Mouse (Mus musculus): ENCODE data around the gene Ctsll3. TPM values are rescaled to one million over a fixed set of nuclear protein-coding genes. Genes with fewer than 3 reads are reported as not detected.

The Ctsll3 gene
- polyA plus RNA-seq, 1 experiment from 2014 or later = not detected

- Histone ChIP-seq H3K4me1 (no peaks in the 10 kb centered on the region), H3K36me3 (no peaks in the 10 kb centered on the region), H3K4me3 (no peak within 1 kb of the TSS), H3K27ac (no peak within 1 kb of the TSS), H3K27me3 (replicated peaks) (no peaks in the 10 kb centered on the region), H3K9ac (no peak within 1 kb of the TSS), H3K9me3 (no peaks in the 10 kb centered on the region), H3K4me2 (replicated peaks) (no peak within 1 kb of the TSS)
- ATAC-seq (ENCODE audit: low FRiP score, low read depth) = no peak
Observed at GRCm38 (mm10) chr13:60786264-60786663, 16.4 kb downstream of the Ctsll3 start, which contains the start of gene BC051665. TSS of gene BC051665 (minus strand) at chr13:60786364.

DNA sequence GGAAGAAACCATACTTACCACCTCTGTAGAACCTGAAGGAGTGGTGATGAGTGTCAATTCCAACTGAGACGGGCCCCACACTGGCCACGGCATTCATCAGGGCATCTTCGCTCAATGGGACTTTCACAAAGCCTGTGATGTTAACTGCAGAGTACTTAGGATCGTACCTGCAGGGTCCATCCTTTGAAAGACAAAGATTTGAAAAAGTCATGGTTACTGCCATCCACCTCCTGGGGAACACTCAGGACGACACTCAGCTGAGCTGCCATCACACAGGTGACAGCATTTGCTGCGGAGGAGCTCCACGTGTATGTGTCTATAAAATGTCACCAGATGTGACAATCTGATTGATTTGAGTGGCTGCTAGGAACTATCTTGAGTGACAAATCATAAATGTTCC is 19.3 kb downstream of the Ctsll3 start:
- H3K27me3 ChIP-seq (replicated peaks) = no peaks in the 10 kb centered on the region
- H3K27ac ChIP-seq = no peak overlapping the region
- WGBS = 92% methylated on average over 7 of the region's 7 CpGs
- no peaks in the 10 kb centered on the region for H3K9me3 ChIP-seq
- H3K4me2 ChIP-seq (replicated peaks) = no peak overlapping the region
- no peaks in the 10 kb centered on the region for H3K4me1 ChIP-seq
- H3K9ac ChIP-seq = no peak overlapping the region
- ATAC-seq (ENCODE audit: low FRiP score, low read depth) = no peak
- H3K36me3 ChIP-seq = no peaks in the 10 kb centered on the region
- H3K4me3 ChIP-seq = no peak overlapping the region

DNA sequence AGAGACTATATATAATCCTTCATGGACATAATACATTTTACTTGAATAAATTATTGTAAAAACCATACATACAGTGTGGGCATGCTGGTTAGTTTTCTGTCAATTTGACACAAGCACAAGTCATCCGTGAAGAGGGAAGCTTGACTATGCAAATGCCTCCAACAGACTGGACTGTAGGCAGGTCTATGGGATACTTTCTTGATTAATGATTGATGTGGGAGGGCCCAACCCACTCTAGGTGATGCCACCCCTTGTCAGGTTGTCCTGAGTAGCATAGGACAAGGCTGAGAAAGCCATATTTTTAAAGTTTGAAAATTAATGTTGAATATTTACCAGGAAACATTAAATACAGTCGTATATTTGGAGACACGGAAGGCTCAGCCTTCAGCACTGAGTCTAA is 22.1 kb downstream of the Ctsll3 start:
- H3K9ac ChIP-seq = no peak overlapping the region
- no peaks in the 10 kb centered on the region for H3K9me3 ChIP-seq
- H3K4me3 ChIP-seq = no peak overlapping the region
- 88% methylated on average over 3 of the region's 3 CpGs for WGBS
- no peaks in the 10 kb centered on the region for H3K27me3 ChIP-seq (replicated peaks)
- no peak overlapping the region for H3K27ac ChIP-seq
- no peaks in the 10 kb centered on the region for H3K36me3 ChIP-seq
- H3K4me2 ChIP-seq (replicated peaks) = no peak overlapping the region
- no peak for ATAC-seq (ENCODE audit: low FRiP score, low read depth)
- no peaks in the 10 kb centered on the region for H3K4me1 ChIP-seq

DNA sequence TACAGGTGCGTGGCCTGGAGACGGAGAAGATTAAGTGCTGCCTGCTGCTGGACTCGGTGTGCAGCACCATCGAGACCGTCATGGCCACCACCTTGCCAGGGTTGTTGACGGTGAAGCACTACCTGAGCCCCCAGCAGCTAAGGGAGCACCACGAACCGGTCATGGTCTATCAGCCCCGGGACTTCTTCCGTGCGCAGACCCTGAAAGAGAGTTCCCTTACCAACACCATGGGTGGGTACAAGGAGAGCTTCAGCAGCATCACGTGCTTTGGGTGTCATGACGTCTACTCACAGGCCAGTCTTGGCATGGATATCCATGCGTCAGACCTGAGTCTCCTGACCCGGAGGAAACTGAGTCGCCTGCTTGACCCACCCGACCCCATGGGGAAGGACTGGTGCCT is 41.5 kb downstream of the Ctsll3 start:
- Histone ChIP-seq H3K4me1 (no peaks in the 10 kb centered on the region), H3K27ac (no peak overlapping the region), H3K4me2 (replicated peaks) (no peak overlapping the region), H3K27me3 (replicated peaks) (no peaks in the 10 kb centered on the region), H3K36me3 (peaks cover 45% of the 10 kb centered on the region), H3K9me3 (no peaks in the 10 kb centered on the region), H3K4me3 (no peak overlapping the region), H3K9ac (no peak overlapping the region)
- whole genome bisulfite sequencing = 95% methylated on average over 17 of the region's 17 CpGs
- no peak for ATAC-seq (ENCODE audit: low FRiP score, low read depth)

GRCm38 (mm10) chr13:60760392-60760791 is 42.3 kb downstream of the Ctsll3 start:
- Histone ChIP-seq H3K4me2 (replicated peaks) (no peak overlapping the region), H3K36me3 (peaks cover 45% of the 10 kb centered on the region), H3K9ac (no peak overlapping the region), H3K4me1 (no peaks in the 10 kb centered on the region), H3K4me3 (no peak overlapping the region), H3K27ac (no peak overlapping the region), H3K27me3 (replicated peaks) (no peaks in the 10 kb centered on the region), H3K9me3 (no peaks in the 10 kb centered on the region)
- WGBS = 92% methylated on average over 12 of the region's 12 CpGs
- ATAC-seq (ENCODE audit: low FRiP score, low read depth) = no peak

GRCm38 (mm10) chr13:60759136-60759535 is 43.5 kb downstream of the Ctsll3 start:
- Histone ChIP-seq H3K36me3 (peaks cover 46% of the 10 kb centered on the region), H3K9me3 (no peaks in the 10 kb centered on the region), H3K27me3 (replicated peaks) (no peaks in the 10 kb centered on the region), H3K4me2 (replicated peaks) (no peak overlapping the region), H3K4me1 (no peaks in the 10 kb centered on the region), H3K27ac (no peak overlapping the region), H3K9ac (no peak overlapping the region), H3K4me3 (no peak overlapping the region)
- WGBS = 46% methylated on average over 6 of the region's 6 CpGs
- ATAC-seq (ENCODE audit: low FRiP score, low read depth) = 0 out of 2 replicates have a peak, but pooled peaks have one; percentile 28

GRCm38 (mm10) chr13:60757292-60757691 is 45.4 kb downstream of the Ctsll3 start:
- Histone ChIP-seq H3K9ac (no peak overlapping the region), H3K36me3 (peaks cover 50% of the 10 kb centered on the region), H3K4me2 (replicated peaks) (no peak overlapping the region), H3K4me3 (no peak overlapping the region), H3K27ac (no peak overlapping the region), H3K9me3 (no peaks in the 10 kb centered on the region), H3K27me3 (replicated peaks) (no peaks in the 10 kb centered on the region), H3K4me1 (no peaks in the 10 kb centered on the region)
- ATAC-seq (ENCODE audit: low FRiP score, low read depth) = no peak
- 93% methylated on average over 13 of the region's 13 CpGs for WGBS

- ATAC-seq (ENCODE audit: low FRiP score, low read depth) = no peak
- H3K4me2 ChIP-seq (replicated peaks) = no peak overlapping the region
- H3K27ac ChIP-seq = no peak overlapping the region
- no peaks in the 10 kb centered on the region for H3K9me3 ChIP-seq
- no peak overlapping the region for H3K9ac ChIP-seq
- WGBS = 58% methylated on average over 2 of the region's 2 CpGs
- no peaks in the 10 kb centered on the region for H3K4me1 ChIP-seq
- H3K4me3 ChIP-seq = no peak overlapping the region
- no peaks in the 10 kb centered on the region for H3K27me3 ChIP-seq (replicated peaks)
- peaks cover 44% of the 10 kb centered on the region for H3K36me3 ChIP-seq
Observed at GRCm38 (mm10) chr13:60755251-60755650, 47.4 kb downstream of the Ctsll3 start.

GRCm38 (mm10) chr13:60753216-60753615 is 49.4 kb downstream of the Ctsll3 start:
- Histone ChIP-seq H3K4me1 (no peaks in the 10 kb centered on the region), H3K9me3 (no peaks in the 10 kb centered on the region), H3K4me3 (no peak overlapping the region), H3K27me3 (replicated peaks) (no peaks in the 10 kb centered on the region), H3K9ac (no peak overlapping the region), H3K27ac (no peak overlapping the region), H3K36me3 (peaks cover 63% of the 10 kb centered on the region), H3K4me2 (replicated peaks) (no peak overlapping the region)
- WGBS = 96% methylated on average over 6 of the region's 6 CpGs
- no peak for ATAC-seq (ENCODE audit: low FRiP score, low read depth)

DNA sequence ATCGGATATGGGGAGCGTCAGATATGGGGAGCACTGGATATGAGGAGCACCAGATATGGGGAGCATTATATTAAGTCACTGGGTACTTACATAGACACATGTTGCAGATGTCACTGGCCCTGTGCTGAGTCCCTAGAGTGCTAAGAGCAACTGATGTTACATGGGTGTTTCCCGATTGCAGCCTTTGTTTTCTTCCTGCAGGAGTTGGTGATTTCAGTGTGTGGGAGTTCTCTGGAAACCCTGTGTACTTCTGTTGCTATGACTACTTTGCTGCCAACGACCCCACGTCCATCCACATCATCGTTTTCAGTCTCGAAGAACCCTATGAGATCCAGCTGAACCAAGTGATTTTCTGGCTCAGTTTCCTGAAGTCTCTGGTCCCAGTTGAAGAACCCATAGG is 51.7 kb downstream of the Ctsll3 start:
- H3K4me1 ChIP-seq = no peaks in the 10 kb centered on the region
- no peak overlapping the region for H3K4me2 ChIP-seq (replicated peaks)
- no peak for ATAC-seq (ENCODE audit: low FRiP score, low read depth)
- H3K9ac ChIP-seq = no peak overlapping the region
- no peak overlapping the region for H3K27ac ChIP-seq
- peaks cover 54% of the 10 kb centered on the region for H3K36me3 ChIP-seq
- 91% methylated on average over 7 of the region's 7 CpGs for WGBS
- no peaks in the 10 kb centered on the region for H3K27me3 ChIP-seq (replicated peaks)
- no peaks in the 10 kb centered on the region for H3K9me3 ChIP-seq
- no peak overlapping the region for H3K4me3 ChIP-seq

GRCm38 (mm10) chr13:60748556-60748955 is 54.1 kb downstream of the Ctsll3 start:
- Histone ChIP-seq H3K9ac (no peak overlapping the region), H3K36me3 (peaks cover 54% of the 10 kb centered on the region), H3K4me2 (replicated peaks) (no peak overlapping the region), H3K4me1 (no peaks in the 10 kb centered on the region), H3K27me3 (replicated peaks) (no peaks in the 10 kb centered on the region), H3K4me3 (no peak overlapping the region), H3K27ac (no peak overlapping the region), H3K9me3 (no peaks in the 10 kb centered on the region)
- WGBS = 97% methylated on average over 2 of the region's 2 CpGs
- ATAC-seq (ENCODE audit: low FRiP score, low read depth) = no peak

Data from neural tube, embryonic 12.5 days (tissue).